Mouse (Mus musculus): Measurements from ENCODE around the gene Asb18. TPM values are rescaled to one million over a fixed set of nuclear protein-coding genes. Genes with fewer than 3 reads are reported as not detected.

Gene Asb18
- polyA plus RNA-seq, 1 experiment from 2014 or later, result 0.04 TPM

- ATAC-seq (ENCODE audit: insufficient number of reproducible peaks, low FRiP score, low TSS enrichment, low read depth), result no peak
- Histone ChIP-seq H3K4me1 (ENCODE audit: control insufficient read depth, insufficient read depth, low read length) (no peaks in the 10 kb centered on the region), H3K4me2 (ENCODE audit: low read depth, severe bottlenecking) (no peak overlapping the region), H3K4me3 (ENCODE audit: low read depth, low read length) (no peak overlapping the region), H3K27ac (replicated peaks; ENCODE audit: low read depth, low read length) (no peak overlapping the region), H3K36me3 (ENCODE audit: control insufficient read depth, insufficient read depth, low read length) (no peaks in the 10 kb centered on the region), H3K9ac (ENCODE audit: low read length) (no peak overlapping the region), H3K9me3 (ENCODE audit: control insufficient read depth, low read length) (no peaks in the 10 kb centered on the region), H3K27me3 (ENCODE audit: control insufficient read depth, insufficient read depth, low read length) (no peaks in the 10 kb centered on the region)
- WGBS, result 81% methylated on average over 6 of the region's 6 CpGs
- DNase-seq (ENCODE audit: low spot score), result no peak
Measured at GRCm38 (mm10) chr1:90018071-90018470, 3.6 kb upstream of the Asb18 start.

DNA sequence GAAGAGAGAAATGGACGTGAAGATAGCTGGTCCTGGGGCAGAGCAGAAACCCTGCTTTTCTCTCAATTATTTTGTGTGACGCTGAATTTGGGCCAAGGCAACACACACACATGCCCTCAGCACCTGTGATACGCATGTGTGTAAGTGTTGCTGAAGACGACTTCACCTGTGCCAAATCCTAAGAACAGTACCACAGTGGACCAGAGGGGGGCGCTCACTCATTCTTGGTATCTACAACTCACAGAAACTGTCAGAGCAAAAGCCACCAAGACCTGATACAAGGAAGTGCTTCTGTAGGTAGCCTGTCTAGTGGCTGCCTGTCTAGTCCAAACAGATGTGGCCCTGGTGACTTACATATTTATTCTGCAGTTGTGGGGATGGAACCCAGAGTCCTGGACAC is 1.2 kb downstream of the Asb18 start:
- no peaks in the 10 kb centered on the region for H3K36me3 ChIP-seq (ENCODE audit: control insufficient read depth, insufficient read depth, low read length)
- 83% methylated on average over 5 of the region's 5 CpGs for WGBS
- H3K4me3 ChIP-seq (ENCODE audit: low read depth, low read length), result no peak overlapping the region

GRCm38 (mm10) chr1:90012850-90013249 is 1.6 kb downstream of the Asb18 start:
- WGBS, result 68% methylated on average over 7 of the region's 7 CpGs
- Histone ChIP-seq H3K4me2 (ENCODE audit: low read depth, severe bottlenecking) (no peak overlapping the region), H3K27ac (replicated peaks; ENCODE audit: low read depth, low read length) (no peak overlapping the region), H3K4me1 (ENCODE audit: control insufficient read depth, insufficient read depth, low read length) (no peaks in the 10 kb centered on the region), H3K4me3 (ENCODE audit: low read depth, low read length) (no peak overlapping the region), H3K36me3 (ENCODE audit: control insufficient read depth, insufficient read depth, low read length) (no peaks in the 10 kb centered on the region), H3K27me3 (ENCODE audit: control insufficient read depth, insufficient read depth, low read length) (no peaks in the 10 kb centered on the region), H3K9me3 (ENCODE audit: control insufficient read depth, low read length) (no peaks in the 10 kb centered on the region), H3K9ac (ENCODE audit: low read length) (no peak overlapping the region)
- DNase-seq (ENCODE audit: low spot score) (peak; percentile 40), ATAC-seq (ENCODE audit: insufficient number of reproducible peaks, low FRiP score, low TSS enrichment, low read depth) (no peak)

More for the DNA sequence above, 1.2 kb downstream of the Asb18 start:
- no peaks in the 10 kb centered on the region for H3K27me3 ChIP-seq (ENCODE audit: control insufficient read depth, insufficient read depth, low read length)
- no peak overlapping the region for H3K27ac ChIP-seq (replicated peaks; ENCODE audit: low read depth, low read length)
- H3K9me3 ChIP-seq (ENCODE audit: control insufficient read depth, low read length), result no peaks in the 10 kb centered on the region
- DNase-seq (ENCODE audit: low spot score) (no peak), ATAC-seq (ENCODE audit: insufficient number of reproducible peaks, low FRiP score, low TSS enrichment, low read depth) (no peak)
- no peaks in the 10 kb centered on the region for H3K4me1 ChIP-seq (ENCODE audit: control insufficient read depth, insufficient read depth, low read length)
- H3K9ac ChIP-seq (ENCODE audit: low read length), result no peak overlapping the region
- H3K4me2 ChIP-seq (ENCODE audit: low read depth, severe bottlenecking), result no peak overlapping the region

DNA sequence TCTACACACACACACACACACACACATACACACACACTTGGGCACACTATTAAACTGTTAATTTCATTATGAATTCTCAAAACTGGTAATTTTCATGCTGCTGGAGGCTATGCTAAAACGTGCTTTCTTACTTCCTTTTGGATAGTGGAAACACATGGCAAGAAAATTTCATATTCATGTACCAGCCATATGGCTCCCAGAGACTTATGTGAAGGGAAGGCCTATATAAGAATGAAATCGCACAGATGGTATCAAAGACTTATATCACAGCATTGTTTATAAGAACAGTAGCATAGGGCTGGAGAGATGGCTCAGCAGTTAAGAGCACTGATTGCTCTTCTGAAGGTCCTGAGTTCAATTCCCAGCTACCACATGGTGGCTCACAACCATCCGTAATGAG is 2.3 kb downstream of the Asb18 start:
- Histone ChIP-seq H3K9me3 (ENCODE audit: control insufficient read depth, low read length) (no peaks in the 10 kb centered on the region), H3K9ac (ENCODE audit: low read length) (no peak overlapping the region), H3K27ac (replicated peaks; ENCODE audit: low read depth, low read length) (no peak overlapping the region), H3K4me2 (ENCODE audit: low read depth, severe bottlenecking) (no peak overlapping the region), H3K27me3 (ENCODE audit: control insufficient read depth, insufficient read depth, low read length) (no peaks in the 10 kb centered on the region), H3K36me3 (ENCODE audit: control insufficient read depth, insufficient read depth, low read length) (no peaks in the 10 kb centered on the region), H3K4me3 (ENCODE audit: low read depth, low read length) (no peak overlapping the region), H3K4me1 (ENCODE audit: control insufficient read depth, insufficient read depth, low read length) (no peaks in the 10 kb centered on the region)
- DNase-seq (ENCODE audit: low spot score) (no peak), ATAC-seq (ENCODE audit: insufficient number of reproducible peaks, low FRiP score, low TSS enrichment, low read depth) (no peak)
- WGBS, result 75% methylated on average over 3 of the region's 3 CpGs

GRCm38 (mm10) chr1:90010077-90010476 is 4.4 kb downstream of the Asb18 start:
- ATAC-seq (ENCODE audit: insufficient number of reproducible peaks, low FRiP score, low TSS enrichment, low read depth) (no peak), DNase-seq (ENCODE audit: low spot score) (no peak)
- Histone ChIP-seq H3K27me3 (ENCODE audit: control insufficient read depth, insufficient read depth, low read length) (no peaks in the 10 kb centered on the region), H3K4me1 (ENCODE audit: control insufficient read depth, insufficient read depth, low read length) (no peaks in the 10 kb centered on the region), H3K4me2 (ENCODE audit: low read depth, severe bottlenecking) (no peak overlapping the region), H3K9ac (ENCODE audit: low read length) (no peak overlapping the region), H3K4me3 (ENCODE audit: low read depth, low read length) (no peak overlapping the region), H3K27ac (replicated peaks; ENCODE audit: low read depth, low read length) (no peak overlapping the region), H3K36me3 (ENCODE audit: control insufficient read depth, insufficient read depth, low read length) (no peaks in the 10 kb centered on the region), H3K9me3 (ENCODE audit: control insufficient read depth, low read length) (no peaks in the 10 kb centered on the region)
- WGBS, result 80% methylated on average over 1 of the region's 1 CpGs

GRCm38 (mm10) chr1:90009188-90009587 is 5.3 kb downstream of the Asb18 start:
- no peaks in the 10 kb centered on the region for H3K9me3 ChIP-seq (ENCODE audit: control insufficient read depth, low read length)
- no peak overlapping the region for H3K4me2 ChIP-seq (ENCODE audit: low read depth, severe bottlenecking)
- ATAC-seq (ENCODE audit: insufficient number of reproducible peaks, low FRiP score, low TSS enrichment, low read depth), result no peak
- H3K27me3 ChIP-seq (ENCODE audit: control insufficient read depth, insufficient read depth, low read length), result no peaks in the 10 kb centered on the region
- no peak overlapping the region for H3K27ac ChIP-seq (replicated peaks; ENCODE audit: low read depth, low read length)
- no peak overlapping the region for H3K4me3 ChIP-seq (ENCODE audit: low read depth, low read length)
- DNase-seq (ENCODE audit: low spot score), result no peak
- no peak overlapping the region for H3K9ac ChIP-seq (ENCODE audit: low read length)
- no peaks in the 10 kb centered on the region for H3K36me3 ChIP-seq (ENCODE audit: control insufficient read depth, insufficient read depth, low read length)
- WGBS, result 84% methylated on average over 3 of the region's 3 CpGs
- H3K4me1 ChIP-seq (ENCODE audit: control insufficient read depth, insufficient read depth, low read length), result no peaks in the 10 kb centered on the region

DNA sequence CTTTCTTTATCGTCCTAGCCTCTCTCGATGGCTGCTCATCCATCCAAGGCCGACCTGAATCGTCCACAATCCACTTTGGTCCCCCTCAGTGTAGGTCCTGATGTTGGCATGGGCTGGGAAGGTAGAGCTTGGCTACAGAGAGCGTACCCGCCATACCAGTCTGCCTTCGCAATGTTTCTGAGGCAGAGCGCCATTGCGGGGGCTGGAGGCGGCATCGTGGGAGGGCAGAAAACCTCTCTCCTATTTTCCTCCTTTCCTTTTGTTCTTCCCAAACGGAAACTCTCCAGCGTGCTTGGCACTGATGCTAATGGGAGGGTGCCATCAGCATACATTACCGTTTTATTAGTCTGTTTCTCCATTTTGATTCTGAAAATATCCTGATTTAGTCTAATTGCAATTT is 7.8 kb downstream of the Asb18 start:
- no peaks in the 10 kb centered on the region for H3K9me3 ChIP-seq (ENCODE audit: control insufficient read depth, low read length)
- no peaks in the 10 kb centered on the region for H3K4me1 ChIP-seq (ENCODE audit: control insufficient read depth, insufficient read depth, low read length)
- H3K27me3 ChIP-seq (ENCODE audit: control insufficient read depth, insufficient read depth, low read length), result no peaks in the 10 kb centered on the region
- H3K36me3 ChIP-seq (ENCODE audit: control insufficient read depth, insufficient read depth, low read length), result no peaks in the 10 kb centered on the region
- no peak overlapping the region for H3K9ac ChIP-seq (ENCODE audit: low read length)
- ATAC-seq (ENCODE audit: insufficient number of reproducible peaks, low FRiP score, low TSS enrichment, low read depth) (no peak), DNase-seq (ENCODE audit: low spot score) (no peak)
- H3K27ac ChIP-seq (replicated peaks; ENCODE audit: low read depth, low read length), result no peak overlapping the region
- no peak overlapping the region for H3K4me2 ChIP-seq (ENCODE audit: low read depth, severe bottlenecking)
- 76% methylated on average over 14 of the region's 14 CpGs for WGBS
- H3K4me3 ChIP-seq (ENCODE audit: low read depth, low read length), result no peak overlapping the region

DNA sequence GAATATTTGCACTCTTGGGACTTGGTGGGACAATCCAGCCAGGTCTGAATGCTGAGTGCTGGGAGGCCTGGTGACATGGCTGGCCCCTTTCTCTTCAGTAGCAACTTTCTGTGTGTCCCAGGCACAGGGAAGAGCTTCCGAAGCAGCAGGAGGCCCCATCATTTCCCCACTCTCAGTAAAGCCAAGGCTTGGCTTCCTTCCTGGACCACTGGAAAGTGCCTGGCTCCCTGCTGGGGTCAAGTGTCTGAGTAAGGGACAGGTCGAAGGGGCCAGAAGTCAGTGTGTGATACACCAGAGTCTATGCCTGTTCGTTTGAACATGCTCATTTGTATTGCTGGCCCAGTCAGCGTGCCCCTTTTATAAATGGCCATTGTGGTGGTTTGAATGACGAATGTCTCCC is 13.5 kb downstream of the Asb18 start:
- Histone ChIP-seq H3K4me2 (ENCODE audit: low read depth, severe bottlenecking) (no peak overlapping the region), H3K4me3 (ENCODE audit: low read depth, low read length) (no peak overlapping the region), H3K27ac (replicated peaks; ENCODE audit: low read depth, low read length) (no peak overlapping the region), H3K9ac (ENCODE audit: low read length) (no peak overlapping the region), H3K36me3 (ENCODE audit: control insufficient read depth, insufficient read depth, low read length) (no peaks in the 10 kb centered on the region), H3K4me1 (ENCODE audit: control insufficient read depth, insufficient read depth, low read length) (no peaks in the 10 kb centered on the region), H3K9me3 (ENCODE audit: control insufficient read depth, low read length) (no peaks in the 10 kb centered on the region), H3K27me3 (ENCODE audit: control insufficient read depth, insufficient read depth, low read length) (no peaks in the 10 kb centered on the region)
- WGBS, result 58% methylated on average over 5 of the region's 5 CpGs
- no peak for ATAC-seq (ENCODE audit: insufficient number of reproducible peaks, low FRiP score, low TSS enrichment, low read depth)
- no peak for DNase-seq (ENCODE audit: low spot score)

DNA sequence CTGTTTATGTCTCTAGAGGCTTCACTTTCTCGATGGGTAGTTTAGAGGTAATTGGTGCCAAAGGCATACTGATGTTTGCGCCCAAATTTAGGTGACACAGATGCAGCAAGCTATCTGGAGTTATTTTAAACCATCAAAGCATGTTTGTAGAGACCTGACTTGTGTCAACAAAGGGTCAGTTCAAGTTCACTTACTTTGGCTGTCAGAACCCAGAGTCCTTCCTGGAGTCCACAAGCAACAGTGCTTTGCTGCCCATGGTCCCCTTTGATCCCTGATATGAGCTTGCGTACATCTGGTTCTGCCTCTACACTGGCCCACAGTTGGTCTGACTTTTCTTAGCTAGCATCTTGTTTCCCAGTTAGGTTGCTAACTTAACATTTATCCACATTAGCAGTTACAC is 14.6 kb downstream of the Asb18 start:
- Histone ChIP-seq H3K9ac (ENCODE audit: low read length) (no peak overlapping the region), H3K36me3 (ENCODE audit: control insufficient read depth, insufficient read depth, low read length) (no peaks in the 10 kb centered on the region), H3K4me1 (ENCODE audit: control insufficient read depth, insufficient read depth, low read length) (no peaks in the 10 kb centered on the region), H3K27ac (replicated peaks; ENCODE audit: low read depth, low read length) (no peak overlapping the region), H3K9me3 (ENCODE audit: control insufficient read depth, low read length) (no peaks in the 10 kb centered on the region), H3K4me2 (ENCODE audit: low read depth, severe bottlenecking) (no peak overlapping the region), H3K27me3 (ENCODE audit: control insufficient read depth, insufficient read depth, low read length) (peaks cover 4% of the 10 kb centered on the region; the same call in 1 of the 2 replicates), H3K4me3 (ENCODE audit: low read depth, low read length) (no peak overlapping the region)
- no peak for DNase-seq (ENCODE audit: low spot score)
- 88% methylated on average over 3 of the region's 3 CpGs for WGBS
- ATAC-seq (ENCODE audit: insufficient number of reproducible peaks, low FRiP score, low TSS enrichment, low read depth), result no peak

All from limb, embryonic 11.5 days (tissue).